Mouse (Mus musculus) thymus, postnatal 36 days (tissue): ENCODE measurements at regions not wholly inside any gene's neighbourhood (a gene's known extent, or its start where the extent isn't known, plus 50 kb on each side); places are given as distances from the start of the nearest gene placed in this dataset.
"Not testable (repeated sequence)": the region's sequence is repeated elsewhere in the genome, so short reads cannot be mapped to it uniquely, and the experiment has no call there.

Experiments
- DNase-seq, 2 experiments: peaks; one replicate each; pipeline ENCODE4 v3.0.0; 2022; ENCODE audit warnings: mixed read lengths in 2 of 2

GRCm38 (mm10) chr1:47646681-47647080 is 754.0 kb upstream of the Slc39a10 start:
- no peak for DNase-seq

GRCm38 (mm10) chr1:47606597-47606996 is 713.9 kb upstream of the Slc39a10 start:
- no peak for DNase-seq

GRCm38 (mm10) chr1:47603989-47604360 is 711.3 kb upstream of the Slc39a10 start:
- DNase-seq, result no peak

- DNase-seq, result no peak
Observed at GRCm38 (mm10) chr1:47603294-47603988, 710.8 kb upstream of the Slc39a10 start.

GRCm38 (mm10) chr1:47593641-47594040 is 701.0 kb upstream of the Slc39a10 start:
- not testable (repeated sequence) for DNase-seq

- no peak for DNase-seq
Observed at GRCm38 (mm10) chr1:47545606-47546005, 653.0 kb upstream of the Slc39a10 start.

GRCm38 (mm10) chr1:47511426-47511825 is 618.8 kb upstream of the Slc39a10 start:
- no peak for DNase-seq

GRCm38 (mm10) chr1:47507801-47508200 is 615.1 kb upstream of the Slc39a10 start:
- DNase-seq, result no peak

- no peak for DNase-seq
Observed at GRCm38 (mm10) chr1:47488581-47489204, 596.0 kb upstream of the Slc39a10 start.

GRCm38 (mm10) chr1:47486087-47486486 is 593.4 kb upstream of the Slc39a10 start:
- no peak for DNase-seq

- no peak for DNase-seq
Observed at GRCm38 (mm10) chr1:47479059-47479458, 586.4 kb upstream of the Slc39a10 start.

- DNase-seq, result no peak
Observed at GRCm38 (mm10) chr1:47466573-47467253, 574.1 kb upstream of the Slc39a10 start.

GRCm38 (mm10) chr1:47448737-47449489 is 556.3 kb upstream of the Slc39a10 start:
- no peak for DNase-seq

GRCm38 (mm10) chr1:47448070-47448469 is 555.4 kb upstream of the Slc39a10 start:
- no peak for DNase-seq

GRCm38 (mm10) chr1:47446021-47446420 is 553.4 kb upstream of the Slc39a10 start:
- DNase-seq, result no peak

GRCm38 (mm10) chr1:47432829-47433228 is 540.2 kb upstream of the Slc39a10 start:
- DNase-seq, result no peak

- no peak for DNase-seq
Observed at GRCm38 (mm10) chr1:47405164-47405563, 512.5 kb upstream of the Slc39a10 start.

- no peak for DNase-seq
Observed at GRCm38 (mm10) chr1:47386579-47386978, 493.9 kb upstream of the Slc39a10 start.

- no peak for DNase-seq
Observed at GRCm38 (mm10) chr1:47378795-47379194, 486.1 kb upstream of the Slc39a10 start.

- no peak for DNase-seq
Observed at GRCm38 (mm10) chr1:47339718-47340439, 447.2 kb upstream of the Slc39a10 start.

GRCm38 (mm10) chr1:47310572-47311075 is 418.0 kb upstream of the Slc39a10 start:
- DNase-seq, result no peak

- DNase-seq, result no peak
Observed at GRCm38 (mm10) chr1:47306961-47307360, 414.3 kb upstream of the Slc39a10 start.
